In genomic region chr5:118090837-118091236, GRCm38 (mm10) we compare ENCODE assay signal across 7 mouse cellular contexts.
DNase-seq lines count a peak whose midpoint lies in the region; ATAC-seq and TF ChIP-seq lines count a peak whose summit lies in the region.

No protein-coding gene starts in this region.

- H3K4me3 ChIP-seq in kidney, adult 2 months (ENCODE audit: insufficient read depth, low read depth, low read length), result no peak overlapping the region
- H3K4me3 ChIP-seq in ES-E14 (ENCODE audit: insufficient read depth in 1 of 2, low read depth in 1 of 2, low read length in 2 of 2, poor library complexity in 1 of 2, severe bottlenecking in 1 of 2), result no peak overlapping the region

- H3K9me3 ChIP-seq in ES-E14 (ENCODE audit: control insufficient read depth, insufficient read depth, low read depth, low read length), result no peaks in the 10 kb centered on the region

- H3K27ac ChIP-seq in kidney, adult 2 months (ENCODE audit: insufficient read depth, low read depth, low read length), result no peak overlapping the region
- H3K27ac ChIP-seq in ES-E14 (ENCODE audit: insufficient read depth, low read depth, low read length, poor library complexity, severe bottlenecking), result no peak overlapping the region

- no peaks in the 10 kb centered on the region for H3K27me3 ChIP-seq in kidney, adult 2 months (replicated peaks; ENCODE audit: control insufficient read depth, insufficient read depth, low read length)

- 98% methylated on average over 2 of the region's 2 CpGs for WGBS in kidney, adult 2 months

- no peaks in the 10 kb centered on the region for H3K4me1 ChIP-seq in kidney, adult 2 months (ENCODE audit: control insufficient read depth, insufficient read depth, low read length)
- no peaks in the 10 kb centered on the region for H3K4me1 ChIP-seq in ES-E14 (ENCODE audit: control insufficient read depth in 2 of 2, insufficient read depth in 2 of 2, low read length in 2 of 2, poor library complexity in 1 of 2)

- no peak for TF ChIP-seq POLR2A in kidney, adult 2 months (IDR thresholded peaks at IDR 0.05; ENCODE audit: low read depth, low read length)

- peak; percentile 44 for TF ChIP-seq CTCF in kidney, adult 2 months (conservative IDR thresholded peaks at IDR 0.05; ENCODE audit: insufficient read depth, insufficient read length, low read depth, low read length)

- no peak overlapping the region for H3K9ac ChIP-seq in ES-E14 (ENCODE audit: insufficient read depth, low read depth, low read length, poor library complexity, severe bottlenecking)

- no peaks in the 10 kb centered on the region for H3K36me3 ChIP-seq in kidney, adult 2 months (ENCODE audit: control insufficient read depth, insufficient read depth, low read length)
- H3K36me3 ChIP-seq in ES-E14 (ENCODE audit: control insufficient read depth, insufficient read depth, low read length, poor library complexity, severe bottlenecking), result peaks cover 29% of the 10 kb centered on the region

- no peak for ATAC-seq in inflammation-experienced regulatory T-cells, adult 6 months

- peak; percentile 44 for DNase-seq in kidney, adult 2 months
- no peak for DNase-seq in kidney, adult 11 months
- peak; percentile 44 for DNase-seq in ES-E14 (ENCODE audit: low read depth, low spot score)
- peak; percentile 43 for DNase-seq in c-Kit-negative CD71-positive TER-119-positive erythroid progenitor cells, embryonic 14.5 days (ENCODE audit: low read depth, low spot score)
- DNase-seq in naive thymus-derived CD4-positive, alpha-beta T cell, adult 2 months (ENCODE audit: low read depth), result peak; percentile 73
- no peak for DNase-seq in frontal cortex, postnatal 14 days (ENCODE audit: low spot score in 2 of 2)

- in situ Hi-C loops in ES-E14 (cut with MboI; ENCODE audit: low sequenced_read_pairs in 2 of 2, unreplicated experiment in 2 of 2), result no loop called here

TF ChIP-seq in ES-E14, 5 proteins besides CTCF, POLR2A, EP300 and RAD21:
- TF ChIP-seq MAFK (IDR thresholded peaks at IDR 0.05; ENCODE audit: insufficient read depth, low read depth, low read length) (no peak), ZC3H11A (IDR thresholded peaks at IDR 0.05; ENCODE audit: borderline replicate concordance, low read depth, low read length) (no peak), ZNF384 (IDR thresholded peaks at IDR 0.05; ENCODE audit: low read depth, low read length) (no peak), HCFC1 (IDR thresholded peaks at IDR 0.05; ENCODE audit: borderline replicate concordance, insufficient read depth, low read length) (no peak), CHD2 (IDR thresholded peaks at IDR 0.05; ENCODE audit: low read depth, low read length) (no peak)

Comparison
In these comparisons a context has a peak if more than half of its experiments do, and no peak if none do; other contexts are left out.
1. DNase-seq: peak in kidney, adult 2 months (single experiment), ES-E14 (single experiment), c-Kit-negative CD71-positive TER-119-positive erythroid progenitor cells, embryonic 14.5 days (single experiment) and naive thymus-derived CD4-positive, alpha-beta T cell, adult 2 months (single experiment); none in kidney, adult 11 months (single experiment) and frontal cortex, postnatal 14 days (0 of 2).